Mouse (Mus musculus) liver, postnatal 0 days (tissue): ENCODE data around the gene Pced1b. TPM values are rescaled to one million over a fixed set of nuclear protein-coding genes. Genes with fewer than 3 reads are reported as not detected.

ENCODE experiments used
- ATAC-seq: fragments of 200-750 bp; cut with Nextera tagmentation; 2 replicates; pipeline ENCODE4 v1.8.0; 2017; ENCODE audit warnings: mild to moderate bottlenecking, moderate library complexity
- DNase-seq: peaks from one replicate; pipeline ENCODE4 v3.0.0-alpha.2; 2016
- H3K27ac ChIP-seq: fragments of 300-500 bp; sonication (generic); 2 replicates; pipeline ENCODE4 v1.5.1; 2014; ENCODE audit warnings: antibody characterized with exemption, moderate library complexity, mild to moderate bottlenecking, low read depth
- H3K27me3 ChIP-seq: fragments of 300-500 bp; sonication (generic); 2 replicates; pipeline ENCODE4 v1.6.1; 2014; ENCODE audit warnings: low read length, control low read depth, mixed read lengths; ENCODE audit not compliant: insufficient read depth
- H3K36me3 ChIP-seq: fragments of 300-500 bp; sonication (generic); replicated peaks from 2 replicates; pipeline ENCODE4 v1.6.1; 2014; ENCODE audit warnings: mild to moderate bottlenecking, control low read depth, low read length, moderate library complexity, mixed read lengths; ENCODE audit not compliant: insufficient read depth
- H3K4me1 ChIP-seq: fragments of 300-500 bp; sonication (generic); 2 replicates; pipeline ENCODE4 v1.6.1; 2014; ENCODE audit warnings: antibody characterized with exemption, mild to moderate bottlenecking, control low read depth; ENCODE audit not compliant: insufficient read depth
- H3K4me2 ChIP-seq: fragments of 300-500 bp; sonication (generic); 2 replicates; pipeline ENCODE4 v1.6.1; 2014; ENCODE audit warnings: low read depth, mild to moderate bottlenecking, low read length, moderate library complexity, mixed read lengths
- H3K4me3 ChIP-seq: fragments of 300-500 bp; sonication (generic); 2 replicates; pipeline ENCODE4 v1.5.1; 2014; ENCODE audit warnings: low read depth, low read length
- H3K9ac ChIP-seq: fragments of 300-500 bp; sonication (generic); replicated peaks from 2 replicates; pipeline ENCODE4 v1.6.1; 2014; ENCODE audit warnings: mild to moderate bottlenecking, moderate library complexity
- H3K9me3 ChIP-seq: fragments of 300-500 bp; sonication (generic); 2 replicates; pipeline ENCODE4 v1.6.1; 2016; ENCODE audit warnings: mild to moderate bottlenecking, control low read depth, low read length, mixed read lengths
- CTCF ChIP-seq: sonication (generic); IDR thresholded peaks from 2 replicates; pipeline ENCODE4 v1.5.1; 2016; ENCODE audit warnings: antibody characterized with exemption, low read depth
- EP300 ChIP-seq: IDR thresholded peaks from 2 replicates; pipeline ENCODE4 v1.6.1; 2016; ENCODE audit warnings: antibody characterized with exemption, low read depth, mild to moderate bottlenecking
- WGBS: fragments of 180-500 bp; shearing (Covaris S2); extraction: QIAGEN DNeasy Blood & Tissue Kit; methylation state at CpG from one replicate; pipeline ENCODE4 v1.1.7; 2014; ENCODE audit not compliant: insufficient replicate concordance; 5-methylcytosine and 5-hydroxymethylcytosine counted together
- polyA plus RNA-seq: library from polyadenylated mRNA; unstranded; fragments of >200 nt; fragmentation: Nextera tagmentation; extraction: Ambion mirVana; gene quantifications from 2 replicates; pipeline ENCODE4 v1.2.1, GENCODE M21; 2015

Pced1b gene
- polyA plus RNA-seq, 1 experiment from 2014 or later, result 2.8 TPM

GRCm38 (mm10) chr15:97286731-97287130 is 39.8 kb downstream of the Pced1b start:
- ATAC-seq, result no peak
- H3K4me2 ChIP-seq, result no peak overlapping the region
- no peak overlapping the region for H3K27ac ChIP-seq
- 77% methylated on average over 10 of the region's 10 CpGs for WGBS
- H3K36me3 ChIP-seq, result no peaks in the 10 kb centered on the region
- H3K27me3 ChIP-seq, result no peaks in the 10 kb centered on the region
- no peaks in the 10 kb centered on the region for H3K9me3 ChIP-seq
- no peak overlapping the region for H3K9ac ChIP-seq
- no peak for DNase-seq
- TF ChIP-seq EP300, result no peak
- no peak for TF ChIP-seq CTCF
- no peaks in the 10 kb centered on the region for H3K4me1 ChIP-seq
- H3K4me3 ChIP-seq, result no peak overlapping the region

DNA sequence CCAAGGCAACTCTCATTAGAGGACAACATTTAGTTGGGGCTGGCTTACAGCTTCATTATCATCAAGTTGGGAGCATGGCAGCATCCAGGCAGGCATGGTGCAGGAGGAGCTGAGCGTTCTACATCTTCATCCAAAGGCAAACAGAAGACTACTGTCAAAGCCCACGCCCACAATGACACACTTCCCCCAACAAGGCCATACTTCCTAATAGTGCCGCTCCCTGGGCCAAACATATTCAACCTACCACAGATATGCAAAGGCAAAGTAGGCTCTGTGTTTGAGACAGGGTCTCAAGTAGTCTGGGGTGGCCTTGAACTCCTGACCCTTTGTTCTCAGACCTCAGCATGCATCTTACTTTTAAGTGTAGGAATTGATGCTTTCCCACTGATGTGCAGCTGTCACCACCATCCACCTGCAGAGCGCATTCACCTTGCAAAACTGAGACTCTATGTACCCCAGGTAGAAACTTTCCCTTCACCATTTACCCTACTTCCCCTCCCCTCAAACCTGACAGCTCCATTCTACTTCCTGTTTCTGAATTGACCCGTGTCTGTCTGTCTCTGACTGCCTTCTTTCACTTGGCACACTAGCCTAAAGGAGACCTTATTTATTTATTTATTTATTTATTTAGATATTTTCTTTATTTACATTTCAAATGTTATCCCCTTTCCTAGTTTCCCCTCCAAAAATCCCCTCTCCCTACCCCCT is 40.7 kb downstream of the Pced1b start:
- no peaks in the 10 kb centered on the region for H3K9me3 ChIP-seq
- ATAC-seq (no peak), DNase-seq (no peak)
- no peaks in the 10 kb centered on the region for H3K4me1 ChIP-seq
- no peak overlapping the region for H3K27ac ChIP-seq
- H3K36me3 ChIP-seq, result no peaks in the 10 kb centered on the region
- H3K27me3 ChIP-seq, result no peaks in the 10 kb centered on the region
- TF ChIP-seq CTCF (no peak), EP300 (no peak)
- H3K4me2 ChIP-seq, result no peak overlapping the region
- no peak overlapping the region for H3K4me3 ChIP-seq
- 69% methylated on average over 5 of the region's 5 CpGs for WGBS
- H3K9ac ChIP-seq, result no peak overlapping the region

DNA sequence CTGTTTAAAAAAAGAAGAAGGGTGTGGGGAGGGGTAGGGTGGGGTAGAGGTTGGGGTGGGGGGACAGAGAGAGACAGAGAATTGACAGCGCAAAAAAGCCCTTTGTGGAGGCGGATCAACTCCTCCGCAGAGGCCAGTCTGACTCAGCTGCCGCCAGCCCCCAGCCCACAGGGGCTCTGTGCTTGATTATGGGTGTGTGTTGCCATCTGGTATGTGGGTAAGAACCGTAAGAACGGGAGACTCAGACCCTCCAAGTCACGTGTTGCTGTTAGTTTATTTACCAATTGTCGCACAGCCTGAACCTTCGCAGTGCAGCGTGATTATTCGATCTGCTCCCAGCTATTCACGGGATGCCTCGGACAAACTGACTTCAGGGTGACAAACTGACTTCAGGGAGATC is 41.8 kb downstream of the Pced1b start:
- no peaks in the 10 kb centered on the region for H3K36me3 ChIP-seq
- H3K4me2 ChIP-seq, result no peak overlapping the region
- DNase-seq (no peak), ATAC-seq (no peak)
- WGBS, result 83% methylated on average over 13 of the region's 13 CpGs
- no peaks in the 10 kb centered on the region for H3K4me1 ChIP-seq
- H3K9me3 ChIP-seq, result no peaks in the 10 kb centered on the region
- TF ChIP-seq CTCF (no peak), EP300 (no peak)
- H3K9ac ChIP-seq, result no peak overlapping the region
- H3K27me3 ChIP-seq, result no peaks in the 10 kb centered on the region
- no peak overlapping the region for H3K4me3 ChIP-seq
- no peak overlapping the region for H3K27ac ChIP-seq

GRCm38 (mm10) chr15:97289176-97289575 is 42.3 kb downstream of the Pced1b start:
- Histone ChIP-seq H3K27me3 (no peaks in the 10 kb centered on the region), H3K9me3 (no peaks in the 10 kb centered on the region), H3K4me3 (no peak overlapping the region), H3K9ac (no peak overlapping the region), H3K4me1 (no peaks in the 10 kb centered on the region), H3K4me2 (no peak overlapping the region), H3K36me3 (no peaks in the 10 kb centered on the region), H3K27ac (no peak overlapping the region)
- TF ChIP-seq CTCF, result no peak
- TF ChIP-seq EP300, result no peak
- 66% methylated on average over 4 of the region's 4 CpGs for WGBS
- DNase-seq, result no peak
- ATAC-seq, result no peak

DNA sequence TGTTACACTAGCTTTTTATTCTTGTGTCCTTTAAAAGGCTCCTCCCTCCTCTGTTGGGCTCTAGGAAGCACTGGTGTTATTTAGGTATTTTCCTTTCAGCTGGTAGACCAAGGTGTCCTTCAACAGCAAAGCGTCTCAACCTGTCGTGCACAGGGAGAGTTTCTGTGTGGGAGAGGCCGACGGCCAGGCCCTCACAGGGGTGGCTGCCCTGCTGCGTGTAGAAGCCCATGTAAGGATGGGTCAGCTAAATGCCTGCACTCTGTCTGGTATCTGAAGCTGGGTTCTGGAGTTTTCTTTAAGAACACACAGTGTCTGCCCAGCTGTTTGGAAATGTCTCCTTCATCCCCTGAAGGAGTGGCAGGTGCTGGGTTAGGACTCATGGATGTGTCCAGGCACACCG is 43.4 kb downstream of the Pced1b start:
- H3K9me3 ChIP-seq, result no peaks in the 10 kb centered on the region
- DNase-seq (no peak), ATAC-seq (no peak)
- 82% methylated on average over 6 of the region's 6 CpGs for WGBS
- H3K27ac ChIP-seq, result no peak overlapping the region
- no peaks in the 10 kb centered on the region for H3K36me3 ChIP-seq
- no peak overlapping the region for H3K4me3 ChIP-seq
- no peak overlapping the region for H3K9ac ChIP-seq
- H3K4me2 ChIP-seq, result no peak overlapping the region
- H3K4me1 ChIP-seq, result no peaks in the 10 kb centered on the region
- TF ChIP-seq EP300, result no peak
- TF ChIP-seq CTCF, result no peak
- no peaks in the 10 kb centered on the region for H3K27me3 ChIP-seq

DNA sequence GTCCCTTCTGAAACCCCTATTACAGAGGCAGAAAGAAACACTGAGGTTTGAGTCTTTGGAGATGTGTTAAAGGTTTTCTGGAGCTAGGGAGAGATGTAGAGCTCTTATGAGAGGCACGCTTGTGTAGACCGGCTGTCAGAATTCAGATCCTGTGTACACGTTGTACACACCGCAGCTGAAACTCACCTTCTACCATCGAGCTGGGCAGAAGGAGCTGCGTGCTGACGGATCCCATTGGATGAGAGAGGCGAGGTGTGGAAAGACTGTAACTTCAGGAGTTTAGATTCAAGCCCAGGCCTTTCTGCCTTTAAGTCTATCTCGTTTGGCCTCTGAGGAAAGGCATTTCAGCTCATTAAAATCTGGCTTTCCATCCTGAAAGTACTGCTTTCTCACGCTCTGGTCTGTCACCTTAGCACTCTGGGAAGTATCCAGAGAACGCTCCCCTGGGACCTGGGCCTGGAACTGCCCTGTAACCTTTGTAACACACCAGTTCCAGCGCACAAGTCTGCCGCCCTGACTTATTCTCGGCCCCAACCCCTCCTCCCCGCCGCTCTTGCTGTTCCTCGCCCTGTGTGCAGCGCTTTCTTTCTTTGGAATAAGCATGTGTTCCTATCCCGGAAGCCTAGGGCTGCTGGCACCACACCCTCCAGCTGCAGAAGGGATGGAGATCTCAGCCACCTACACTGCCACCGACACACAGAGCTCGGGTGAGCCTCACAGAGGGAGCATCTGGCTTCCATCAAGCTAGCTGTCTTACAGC is 44.6 kb downstream of the Pced1b start:
- Histone ChIP-seq H3K4me3 (no peak overlapping the region), H3K27me3 (no peaks in the 10 kb centered on the region), H3K4me2 (no peak overlapping the region), H3K4me1 (no peaks in the 10 kb centered on the region), H3K27ac (no peak overlapping the region), H3K36me3 (no peaks in the 10 kb centered on the region), H3K9ac (no peak overlapping the region), H3K9me3 (no peaks in the 10 kb centered on the region)
- DNase-seq, result no peak
- WGBS, result 84% methylated on average over 21 of the region's 21 CpGs
- no peak for ATAC-seq
- no peak for TF ChIP-seq EP300
